Mouse (Mus musculus): ENCODE data around the gene Scamp5.

The Scamp5 gene

GRCm38 (mm10) chr9:57467896-57468549 lies at the start of gene Scamp5:
TSS of gene Scamp5 (minus strand) at chr9:57468060.
- peak; percentile 94 to 97 for DNase-seq

GRCm38 (mm10) chr9:57517113-57517512 lies 49.3 kb upstream of the Scamp5 start:
- DNase-seq, result peak; percentile 76 to 79

GRCm38 (mm10) chr9:57510577-57510976 lies 42.7 kb upstream of the Scamp5 start:
- no peak for DNase-seq

- peak; percentile 71 to 78 for DNase-seq
These were observed 37.8 kb upstream of the Scamp5 start for GRCm38 (mm10) chr9:57505700-57506099.

- DNase-seq, result no peak
These were observed 37.0 kb upstream of the Scamp5 start for GRCm38 (mm10) chr9:57504891-57505290.

- DNase-seq, result peak; percentile 74 to 83
These were observed 36.5 kb upstream of the Scamp5 start for GRCm38 (mm10) chr9:57504381-57504700.

GRCm38 (mm10) chr9:57503622-57504380 lies 35.9 kb upstream of the Scamp5 start, which contains the start of gene Rpp25:
TSS of gene Rpp25 (plus strand) at chr9:57504026.
- peak; percentile 80 to 85 for DNase-seq

GRCm38 (mm10) chr9:57502911-57503621 lies 35.2 kb upstream of the Scamp5 start:
- peak; percentile 38 to 63 for DNase-seq

- DNase-seq, result peak; percentile 48 to 62
These were observed 34.0 kb upstream of the Scamp5 start for GRCm38 (mm10) chr9:57501861-57502260.

GRCm38 (mm10) chr9:57501452-57501851 lies 33.6 kb upstream of the Scamp5 start:
- no peak for DNase-seq

- no peak for DNase-seq
These were observed 30.7 kb upstream of the Scamp5 start for GRCm38 (mm10) chr9:57498536-57498935.

- no peak for DNase-seq
These were observed 29.4 kb upstream of the Scamp5 start for GRCm38 (mm10) chr9:57497236-57497635.

- no peak for DNase-seq
These were observed 27.1 kb upstream of the Scamp5 start for GRCm38 (mm10) chr9:57494970-57495369.

GRCm38 (mm10) chr9:57493532-57493931 lies 25.7 kb upstream of the Scamp5 start:
- no peak for DNase-seq

- no peak for DNase-seq
These were observed 19.9 kb upstream of the Scamp5 start for GRCm38 (mm10) chr9:57487807-57488206.

- DNase-seq, result peak; percentile 89 to 91
These were observed 17.9 kb upstream of the Scamp5 start for GRCm38 (mm10) chr9:57485774-57486173.

GRCm38 (mm10) chr9:57468914-57469313 lies 1.1 kb upstream of the Scamp5 start:
- no peak for DNase-seq

- DNase-seq, result peak; percentile 48 to 61
These were observed 539 bp downstream of the Scamp5 start for GRCm38 (mm10) chr9:57467271-57467771.

GRCm38 (mm10) chr9:57466101-57466500 lies 1.8 kb downstream of the Scamp5 start:
- DNase-seq, result no peak

GRCm38 (mm10) chr9:57462866-57463265 lies 5.0 kb downstream of the Scamp5 start:
- no peak for DNase-seq

- no peak for DNase-seq
These were observed 8.2 kb downstream of the Scamp5 start for GRCm38 (mm10) chr9:57459707-57460106.

- no peak for DNase-seq
These were observed 14.3 kb downstream of the Scamp5 start for GRCm38 (mm10) chr9:57453516-57453915.

All from kidney, postnatal 4 days (tissue).